Mouse (Mus musculus) stomach, postnatal 0 days (tissue): Measurements from ENCODE around the gene Aplp1. TPM values are rescaled to one million over a fixed set of nuclear protein-coding genes. Genes with fewer than 3 reads are reported as not detected.
"Not testable (repeated sequence)": the region's sequence is repeated elsewhere in the genome, so short reads cannot be mapped to it uniquely, and the experiment has no call there.

Source experiments
- ATAC-seq: fragments of 200-750 bp; cut with Nextera tagmentation; 2 replicates; pipeline ENCODE4 v1.8.0; 2017; ENCODE audit not compliant: low FRiP score, low TSS enrichment
- DNase-seq: peaks from one replicate; pipeline ENCODE4 v3.0.0-alpha.2; 2016; ENCODE audit warnings: low spot score
- H3K27ac ChIP-seq: fragments of 300-500 bp; sonication (generic); replicated peaks from 2 replicates; pipeline ENCODE4 v1.5.1; 2014; ENCODE audit warnings: mild to moderate bottlenecking, control low read depth
- H3K27me3 ChIP-seq: fragments of 300-500 bp; sonication (generic); 2 replicates; pipeline ENCODE4 v1.6.1; 2014; ENCODE audit warnings: low read length; ENCODE audit not compliant: control insufficient read depth, insufficient read depth
- H3K36me3 ChIP-seq: fragments of 300-500 bp; sonication (generic); 2 replicates; pipeline ENCODE4 v1.6.1; 2014; ENCODE audit warnings: low read length, mixed read lengths; ENCODE audit not compliant: control insufficient read depth, insufficient read depth
- H3K4me1 ChIP-seq: fragments of 300-500 bp; sonication (generic); replicated peaks from 2 replicates; pipeline ENCODE4 v1.6.1; 2014; ENCODE audit warnings: antibody characterized with exemption; ENCODE audit not compliant: control insufficient read depth, insufficient read depth
- H3K4me2 ChIP-seq: fragments of 300-500 bp; sonication (generic); replicated peaks from 2 replicates; pipeline ENCODE4 v1.6.1; 2014; ENCODE audit warnings: low read depth, mild to moderate bottlenecking, control low read depth, moderate library complexity
- H3K4me3 ChIP-seq: fragments of 300-500 bp; sonication (generic); 2 replicates; pipeline ENCODE4 v1.5.1; 2014; ENCODE audit warnings: low read depth, low read length, control low read depth
- H3K9ac ChIP-seq: fragments of 300-500 bp; sonication (generic); 2 replicates; pipeline ENCODE4 v1.6.1; 2014; ENCODE audit warnings: mild to moderate bottlenecking, low read length, control low read depth, mixed read lengths
- H3K9me3 ChIP-seq: fragments of 300-500 bp; sonication (generic); 2 replicates; pipeline ENCODE4 v1.6.1; 2016; ENCODE audit warnings: low read length; ENCODE audit not compliant: control insufficient read depth
- CTCF ChIP-seq: IDR thresholded peaks from 2 replicates; pipeline ENCODE4 v1.5.1; 2016; ENCODE audit warnings: antibody characterized with exemption, low read depth, mild to moderate bottlenecking, moderate library complexity
- EP300 ChIP-seq: optimal IDR thresholded peaks from 2 replicates; pipeline ENCODE3; 2016; ENCODE audit warnings: antibody characterized with exemption
- WGBS: fragments of 180-500 bp; shearing (Covaris S2); extraction: QIAGEN DNeasy Blood & Tissue Kit; methylation state at CpG from one replicate; pipeline ENCODE4 v1.1.7; 2014; 5-methylcytosine and 5-hydroxymethylcytosine counted together
- polyA plus RNA-seq: library from polyadenylated mRNA; unstranded; fragments of >200 nt; fragmentation: Nextera tagmentation; extraction: Ambion mirVana; gene quantifications from 2 replicates; pipeline ENCODE4 v1.2.1, GENCODE M21; 2015

The Aplp1 gene
- polyA plus RNA-seq, 1 experiment from 2014 or later, result 21.7 TPM

DNA sequence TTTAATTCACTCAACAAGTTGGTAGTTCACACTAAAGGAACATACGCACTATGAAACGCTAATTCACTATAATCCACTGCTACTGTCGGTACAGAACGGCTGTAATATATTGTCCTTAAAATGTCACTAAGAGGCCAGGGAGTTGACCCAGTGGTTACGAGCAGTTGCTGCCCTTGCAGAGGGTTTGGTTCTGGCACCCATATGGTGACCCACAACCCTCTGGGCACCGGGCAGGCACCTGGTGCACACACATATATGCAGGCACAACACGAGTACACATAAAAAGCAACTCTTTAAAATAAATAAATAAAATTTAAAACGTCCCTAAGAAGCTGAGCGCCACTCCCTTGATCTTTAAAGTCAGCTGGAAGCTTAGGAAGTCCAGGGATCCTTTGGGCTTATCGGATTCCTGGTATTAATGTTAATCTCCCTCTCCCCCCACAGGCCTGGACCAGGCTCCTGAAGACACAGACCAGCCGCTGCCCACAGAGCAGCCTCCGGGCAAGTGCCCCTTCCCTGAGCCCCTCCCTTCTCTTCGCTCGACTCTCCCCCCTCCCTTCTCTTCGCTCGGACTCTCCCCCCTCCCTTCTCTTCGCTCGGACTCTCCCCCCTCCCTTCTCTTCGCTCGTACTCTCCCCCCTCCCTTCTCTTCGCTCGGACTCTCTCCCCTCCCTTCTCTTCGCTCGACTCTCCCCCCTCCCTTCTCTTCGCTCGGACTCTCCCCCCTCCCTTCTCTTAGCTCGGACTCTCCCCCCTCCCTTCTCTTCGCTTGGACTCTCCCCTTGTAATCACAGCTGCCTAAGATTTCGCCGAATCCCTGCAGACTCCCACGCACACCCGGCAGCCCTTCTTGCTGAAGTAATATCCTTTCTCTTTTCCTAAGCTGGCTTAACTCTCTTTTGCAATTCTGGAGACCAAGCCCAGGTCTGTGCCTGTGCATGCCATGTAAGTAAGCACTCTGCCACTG lies 32.4 kb upstream of the Aplp1 start:
- Histone ChIP-seq H3K27ac (no peak overlapping the region), H3K36me3 (no peaks in the 10 kb centered on the region), H3K27me3 (no peaks in the 10 kb centered on the region), H3K9ac (no peak overlapping the region), H3K4me3 (no peak overlapping the region), H3K4me2 (peak overlapping the region; percentile 38), H3K9me3 (no peaks in the 10 kb centered on the region), H3K4me1 (no peaks in the 10 kb centered on the region)
- DNase-seq (peak; percentile 10), ATAC-seq (no peak)
- 9% methylated on average over 26 of the region's 32 CpGs for WGBS
- no peak for TF ChIP-seq EP300
- no peak for TF ChIP-seq CTCF

DNA sequence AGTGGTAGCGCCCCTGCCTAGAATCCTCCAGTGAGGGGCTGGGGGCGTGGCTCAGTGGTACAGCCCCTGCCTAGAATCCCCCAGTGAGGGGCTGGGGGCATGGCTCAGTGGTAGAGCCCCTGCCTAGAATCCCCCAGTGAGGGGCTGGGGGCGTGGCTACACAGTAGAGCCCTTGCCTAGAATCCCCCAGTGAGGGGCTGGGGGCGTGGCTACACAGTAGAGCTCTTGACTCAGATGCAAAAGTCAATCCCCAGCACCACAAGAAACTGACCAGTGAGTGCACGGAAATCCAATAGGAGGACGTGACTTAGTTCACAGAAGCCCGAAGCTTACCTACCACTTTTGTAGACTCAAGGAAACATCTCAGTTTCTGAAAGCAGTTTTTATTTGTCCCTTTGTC lies 30.8 kb upstream of the Aplp1 start:
- not testable (repeated sequence) for H3K4me1 ChIP-seq, H3K4me2 ChIP-seq, H3K9me3 ChIP-seq, H3K36me3 ChIP-seq, DNase-seq, ATAC-seq, H3K27ac ChIP-seq, H3K9ac ChIP-seq, H3K27me3 ChIP-seq, H3K4me3 ChIP-seq
- WGBS, result 92% methylated on average over 7 of the region's 7 CpGs

DNA sequence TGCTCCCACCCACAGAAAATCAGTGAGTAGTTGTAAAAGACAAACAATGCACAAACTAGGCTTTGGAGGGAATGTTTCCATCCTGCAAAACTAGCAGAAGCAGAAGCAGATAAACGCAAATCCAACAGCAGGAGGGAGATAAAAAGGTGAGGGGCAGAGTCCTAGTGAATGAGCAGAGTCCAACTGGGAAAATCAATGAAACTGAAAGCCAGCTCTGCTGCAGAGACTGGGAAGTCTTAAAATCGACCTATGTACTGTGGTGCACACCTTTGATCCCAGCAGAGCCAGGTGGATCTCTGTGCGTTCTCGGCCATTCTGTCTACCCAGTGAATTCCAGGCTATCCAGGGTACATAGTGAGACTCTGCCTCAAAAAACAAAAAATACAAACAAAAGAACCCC lies 29.7 kb upstream of the Aplp1 start:
- Histone ChIP-seq H3K9me3 (no peaks in the 10 kb centered on the region), H3K9ac (no peak overlapping the region), H3K27me3 (no peaks in the 10 kb centered on the region), H3K27ac (no peak overlapping the region), H3K36me3 (no peaks in the 10 kb centered on the region), H3K4me2 (no peak overlapping the region), H3K4me1 (no peaks in the 10 kb centered on the region), H3K4me3 (no peak overlapping the region)
- ATAC-seq, result no peak
- no peak for DNase-seq
- no peak for TF ChIP-seq CTCF
- TF ChIP-seq EP300, result no peak
- WGBS, result 39% methylated on average over 4 of the region's 4 CpGs

DNA sequence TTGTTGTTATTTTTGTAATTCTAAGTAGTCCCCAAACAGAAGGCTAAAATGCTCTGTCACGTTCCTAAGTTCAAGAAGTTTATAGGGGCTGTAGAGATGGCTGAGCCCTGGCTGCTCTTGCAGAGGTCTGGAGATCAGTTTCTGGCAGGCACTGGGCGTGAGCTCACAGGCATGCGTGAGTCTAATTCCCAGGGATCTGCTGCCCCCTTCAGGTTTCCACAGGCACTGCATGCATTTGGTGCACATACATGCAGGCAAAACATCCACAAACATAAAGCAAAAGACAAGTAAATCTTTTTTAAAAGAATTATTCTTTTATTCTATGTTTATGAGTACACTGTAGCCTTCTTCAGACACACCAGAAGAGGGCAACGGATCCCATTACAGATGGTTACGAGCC lies 27.1 kb upstream of the Aplp1 start:
- H3K27ac ChIP-seq, result no peak overlapping the region
- no peak overlapping the region for H3K4me2 ChIP-seq
- WGBS, result 46% methylated on average over 5 of the region's 5 CpGs
- no peaks in the 10 kb centered on the region for H3K27me3 ChIP-seq
- ATAC-seq (no peak), DNase-seq (peak; percentile 53)
- H3K4me1 ChIP-seq, result no peaks in the 10 kb centered on the region
- H3K9me3 ChIP-seq, result no peaks in the 10 kb centered on the region
- no peak overlapping the region for H3K4me3 ChIP-seq
- no peaks in the 10 kb centered on the region for H3K36me3 ChIP-seq
- H3K9ac ChIP-seq, result no peak overlapping the region
- TF ChIP-seq CTCF (peak; percentile 71), EP300 (no peak)

DNA sequence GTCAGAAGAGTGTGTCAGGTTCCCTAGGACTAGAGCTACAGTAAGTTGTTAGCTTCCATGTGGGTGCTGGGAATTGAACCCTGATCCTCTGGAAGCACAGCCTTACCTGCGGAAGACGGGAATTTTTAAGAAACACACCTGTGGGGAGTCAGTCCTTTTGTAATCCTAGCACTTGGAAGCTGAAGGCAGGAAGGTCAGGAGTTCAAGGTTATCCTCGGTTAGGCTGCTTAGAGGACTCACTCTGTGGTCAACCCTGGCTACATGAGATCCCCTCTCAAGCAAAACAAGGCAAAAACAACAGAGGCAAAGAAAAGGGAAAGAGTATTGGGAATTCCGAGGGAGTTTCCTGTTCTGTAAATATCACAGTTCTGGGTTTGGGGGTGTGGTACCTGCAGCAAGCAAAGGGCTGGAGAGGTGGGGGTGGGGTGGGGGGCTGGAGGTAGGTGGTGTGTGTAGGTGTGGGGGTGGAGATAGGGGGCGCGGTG lies 19.5 kb upstream of the Aplp1 start:
- WGBS, result 15% methylated on average over 6 of the region's 6 CpGs
- no peak overlapping the region for H3K4me3 ChIP-seq
- peaks cover 12% of the 10 kb centered on the region; the same call in 1 of the 2 replicates for H3K27me3 ChIP-seq
- ATAC-seq (no peak), DNase-seq (no peak)
- no peaks in the 10 kb centered on the region for H3K9me3 ChIP-seq
- TF ChIP-seq CTCF (no peak), EP300 (no peak)
- no peaks in the 10 kb centered on the region for H3K36me3 ChIP-seq
- no peak overlapping the region for H3K4me2 ChIP-seq
- H3K9ac ChIP-seq, result no peak overlapping the region
- H3K4me1 ChIP-seq, result no peaks in the 10 kb centered on the region
- H3K27ac ChIP-seq, result no peak overlapping the region

DNA sequence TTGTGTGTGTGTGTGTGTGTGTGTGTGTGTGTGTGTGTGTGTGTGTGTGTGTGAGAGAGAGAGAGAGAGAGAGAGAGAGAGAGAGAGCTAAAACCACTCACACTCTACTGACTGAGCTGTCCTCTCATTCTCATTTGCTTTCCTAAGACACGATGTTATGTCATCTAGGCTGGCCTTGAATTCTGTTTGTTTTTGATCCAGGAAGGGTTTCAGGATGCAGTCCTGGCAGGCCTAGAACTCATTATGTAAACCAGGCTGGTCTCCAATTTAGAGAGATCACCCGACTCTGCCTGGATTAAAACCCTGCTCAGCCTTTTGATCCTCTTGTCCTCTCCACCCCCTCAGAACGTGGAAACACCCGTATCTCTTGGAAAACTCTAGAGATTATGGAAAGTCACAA lies 18.7 kb upstream of the Aplp1 start:
- H3K27ac ChIP-seq, result no peak overlapping the region
- H3K4me1 ChIP-seq, result no peaks in the 10 kb centered on the region
- no peak for ATAC-seq
- H3K27me3 ChIP-seq, result peaks cover 12% of the 10 kb centered on the region; the same call in 1 of the 2 replicates
- no peak for DNase-seq
- TF ChIP-seq EP300, result no peak
- H3K4me2 ChIP-seq, result no peak overlapping the region
- 19% methylated on average over 4 of the region's 4 CpGs for WGBS
- no peaks in the 10 kb centered on the region for H3K36me3 ChIP-seq
- H3K9ac ChIP-seq, result no peak overlapping the region
- no peak overlapping the region for H3K4me3 ChIP-seq
- no peaks in the 10 kb centered on the region for H3K9me3 ChIP-seq
